Mouse (Mus musculus): Measurements from ENCODE around the gene Atp13a1. TPM values are rescaled to one million over a fixed set of nuclear protein-coding genes. Genes with fewer than 3 reads are reported as not detected.

Gene Atp13a1
- total RNA-seq (2021): 10 to 100 TPM; 39.9 to 44.5 TPM

DNA sequence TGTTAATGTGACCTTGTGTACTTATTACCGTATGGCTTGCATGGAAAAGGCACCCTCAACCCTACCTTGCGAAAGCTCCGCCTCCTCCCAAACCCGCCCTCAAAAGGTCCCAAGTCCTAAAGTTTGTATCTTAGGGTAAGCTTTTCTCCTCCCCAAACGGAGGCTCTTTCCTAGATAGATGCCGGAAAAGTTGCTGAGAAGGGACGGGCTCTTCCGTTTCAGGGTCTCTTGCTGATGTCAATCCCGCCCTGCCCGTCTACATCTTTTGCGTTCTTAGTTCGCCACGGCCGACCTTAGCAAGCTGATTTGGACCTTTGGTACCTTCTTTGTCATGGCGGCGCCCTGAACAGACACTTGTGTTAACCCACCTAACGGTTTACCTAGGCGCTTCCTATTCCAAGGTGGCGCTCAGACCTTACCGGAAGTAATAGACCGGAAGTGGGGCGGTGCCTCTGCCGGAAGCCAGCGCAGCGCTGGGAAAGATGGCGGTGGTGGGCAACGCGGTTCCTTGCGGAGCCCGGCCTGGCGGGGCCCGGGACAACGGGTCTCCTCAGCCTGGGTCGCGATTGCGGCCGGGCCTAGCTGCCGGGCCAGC is at the start of gene Atp13a1, which contains the start of gene Zfp866:
Gene Atp13a1 (plus strand): TSS at position 391 of the 595 bp plus-strand sequence.
Gene Zfp866 (minus strand): TSS at position 406 of the 595 bp plus-strand sequence.
- peak; percentile 79 to 80 for DNase-seq (ENCODE audit: extremely low spot score in 1 of 2, low spot score in 1 of 2)

GRCm38 (mm10) chr8:69741231-69741630 is 49.7 kb upstream of the Atp13a1 start:
- no peak for DNase-seq (ENCODE audit: extremely low spot score in 1 of 2, low spot score in 1 of 2)

- DNase-seq (ENCODE audit: extremely low spot score in 1 of 2, low spot score in 1 of 2): peak; percentile 89 to 95
Measured at GRCm38 (mm10) chr8:69749544-69750454, 41.2 kb upstream of the Atp13a1 start, which contains the start of gene Zfp963. Zfp963 (minus strand) TSS chr8:69749970.

DNA sequence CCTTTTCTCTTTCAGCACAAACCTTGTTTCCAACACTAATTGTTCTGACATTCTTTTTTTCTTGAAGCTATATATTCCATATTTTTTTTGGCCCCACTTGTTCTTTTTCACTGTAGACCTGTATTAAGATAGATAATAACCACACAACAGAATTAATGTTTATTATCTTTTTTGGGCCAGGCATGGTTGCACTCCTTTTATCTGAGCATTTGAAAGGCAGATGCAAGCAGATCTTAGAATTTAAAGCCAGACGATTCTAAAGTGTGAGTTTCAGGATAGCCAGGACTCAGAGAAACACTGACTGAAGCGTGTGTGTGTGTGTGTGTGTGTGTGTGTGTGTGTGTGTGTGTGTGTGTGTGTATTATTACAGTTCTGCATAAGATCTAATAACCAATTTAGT is 38.5 kb upstream of the Atp13a1 start:
- no peak for DNase-seq (ENCODE audit: extremely low spot score in 1 of 2, low spot score in 1 of 2)

DNA sequence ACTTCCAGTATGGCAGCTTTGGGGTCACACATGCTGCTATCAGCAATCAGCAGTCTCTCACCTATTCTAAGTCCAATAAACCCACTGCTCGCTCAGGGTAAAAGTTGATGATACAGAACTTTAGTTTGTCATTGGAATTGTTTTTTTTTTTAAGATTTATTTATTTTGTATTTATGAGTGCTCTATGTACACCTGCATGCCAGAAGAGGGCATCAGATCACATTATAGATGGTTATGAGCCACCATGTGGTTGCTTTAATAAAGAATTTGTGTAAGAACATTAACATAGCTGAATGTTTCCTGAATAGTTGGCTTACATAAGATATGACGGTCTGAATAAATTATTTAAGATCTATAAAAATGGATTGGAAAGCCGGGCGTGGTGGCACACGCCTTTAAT is 32.6 kb upstream of the Atp13a1 start:
- DNase-seq (ENCODE audit: extremely low spot score in 1 of 2, low spot score in 1 of 2): no peak

DNA sequence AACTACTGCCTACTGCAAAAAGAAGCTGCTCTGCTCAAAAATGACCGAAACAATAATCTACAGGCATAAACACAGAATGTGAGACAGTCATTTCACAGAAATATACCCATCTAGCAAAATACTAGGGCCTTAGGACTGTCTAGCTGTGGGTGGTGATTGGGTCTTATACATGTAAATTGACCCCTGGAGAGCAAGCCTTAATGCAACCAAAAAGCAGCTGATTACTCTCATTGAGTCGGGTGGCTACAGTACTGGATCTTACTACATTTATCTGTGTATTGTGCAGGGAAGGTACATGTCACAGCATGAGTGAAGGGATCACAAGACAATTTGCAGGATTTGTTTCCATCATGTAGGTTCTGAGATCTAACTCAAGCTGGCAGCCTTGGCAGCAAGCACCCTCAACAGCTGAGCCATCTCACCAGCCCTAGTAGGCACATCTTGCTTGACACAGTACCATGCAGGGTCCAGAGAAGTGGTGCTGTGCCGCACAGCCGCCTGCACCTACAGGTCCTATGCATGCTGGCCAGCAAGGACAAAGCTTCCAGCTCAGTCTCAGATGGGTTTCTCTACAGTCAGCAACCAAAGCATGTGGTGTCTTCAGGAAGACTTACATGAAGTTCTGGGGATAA is 29.0 kb upstream of the Atp13a1 start:
- no peak for DNase-seq (ENCODE audit: extremely low spot score in 1 of 2, low spot score in 1 of 2)

DNA sequence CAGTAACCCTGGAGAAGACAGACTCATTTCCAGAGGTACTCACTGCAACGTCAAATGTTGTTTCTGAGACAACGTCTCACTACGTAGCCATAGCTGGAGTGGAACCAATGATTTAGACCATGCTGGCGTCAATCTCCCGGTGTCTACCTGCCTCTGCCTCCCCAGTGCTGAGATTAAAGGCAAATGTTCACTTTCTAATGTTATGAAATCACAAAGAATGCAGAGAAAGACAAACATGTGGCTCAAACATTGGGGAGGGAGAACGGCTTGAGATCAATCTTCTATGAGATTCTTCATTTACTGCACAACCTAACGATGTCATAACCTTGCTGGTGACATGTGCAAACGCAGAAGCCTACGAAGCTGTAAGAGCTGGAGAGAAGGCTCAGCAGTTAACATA is 19.7 kb upstream of the Atp13a1 start:
- DNase-seq (ENCODE audit: extremely low spot score in 1 of 2, low spot score in 1 of 2): peak in 1 of 2 experiments; percentile 4

DNA sequence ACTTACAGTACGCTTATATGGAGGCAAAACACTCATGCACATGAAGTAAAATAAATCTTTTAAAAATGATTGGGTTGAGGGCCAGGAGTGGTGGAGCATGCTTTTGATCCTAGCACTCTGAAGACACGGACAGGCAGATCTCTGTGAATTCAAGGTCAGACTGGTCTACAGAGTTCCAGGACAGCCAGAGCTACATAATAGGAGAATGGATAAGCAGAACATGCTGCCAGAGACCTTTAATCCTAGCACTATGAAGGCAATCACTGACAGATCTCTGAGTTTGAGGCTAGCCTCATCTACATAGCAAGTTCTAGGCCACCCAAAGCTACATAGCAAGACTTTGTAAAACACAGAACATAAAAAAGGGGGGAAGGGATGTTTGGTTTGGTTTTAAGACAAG is 18.9 kb upstream of the Atp13a1 start:
- peak in 1 of 2 experiments; percentile 3 for DNase-seq (ENCODE audit: extremely low spot score in 1 of 2, low spot score in 1 of 2)

- peak; percentile 67 to 87 for DNase-seq (ENCODE audit: extremely low spot score in 1 of 2, low spot score in 1 of 2)
Measured at GRCm38 (mm10) chr8:69774503-69775148, 16.3 kb upstream of the Atp13a1 start, which contains the start of gene Gm20422. Gm20422 (minus strand) TSS chr8:69774886.

DNA sequence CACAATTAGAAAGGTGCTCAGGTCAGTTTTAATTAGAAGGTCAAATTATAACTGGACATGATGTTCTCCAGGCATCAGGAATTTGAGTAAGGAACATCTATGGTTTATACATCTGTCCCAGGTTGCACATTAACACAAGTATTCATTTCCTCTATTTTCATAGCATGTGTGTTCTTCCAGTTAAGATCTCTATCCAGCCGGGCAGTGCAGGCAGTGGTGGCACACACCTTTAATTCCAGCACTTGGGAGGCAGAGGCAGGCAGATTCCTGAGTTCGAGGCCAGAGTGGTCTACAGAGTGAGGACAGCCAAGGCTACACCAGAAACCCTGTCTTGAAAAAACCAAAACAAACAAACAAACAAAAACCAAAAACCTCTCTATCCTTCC is 15.8 kb upstream of the Atp13a1 start:
- DNase-seq (ENCODE audit: extremely low spot score in 1 of 2, low spot score in 1 of 2): no peak

DNA sequence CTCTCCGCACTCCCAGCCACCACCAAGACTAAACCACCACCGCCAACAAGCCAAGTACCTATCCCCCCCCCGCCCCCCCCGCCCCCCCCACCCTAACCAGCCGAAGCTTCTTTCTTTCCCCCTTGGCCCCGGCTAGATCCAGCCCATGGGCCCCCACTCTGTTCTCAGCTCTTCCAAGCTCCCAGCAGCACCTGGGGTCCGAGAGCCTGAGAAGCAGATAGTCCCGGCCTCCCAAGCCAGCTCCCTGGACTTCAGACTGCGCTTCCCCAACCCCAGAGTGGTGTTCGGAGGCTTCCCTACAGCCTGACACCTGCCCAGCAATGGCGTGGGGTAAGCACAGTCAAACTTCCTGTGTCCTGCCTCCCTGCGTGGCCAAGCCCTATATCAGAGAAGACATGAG is 13.9 kb upstream of the Atp13a1 start:
- peak in 1 of 2 experiments; percentile 3 for DNase-seq (ENCODE audit: extremely low spot score in 1 of 2, low spot score in 1 of 2)

DNA sequence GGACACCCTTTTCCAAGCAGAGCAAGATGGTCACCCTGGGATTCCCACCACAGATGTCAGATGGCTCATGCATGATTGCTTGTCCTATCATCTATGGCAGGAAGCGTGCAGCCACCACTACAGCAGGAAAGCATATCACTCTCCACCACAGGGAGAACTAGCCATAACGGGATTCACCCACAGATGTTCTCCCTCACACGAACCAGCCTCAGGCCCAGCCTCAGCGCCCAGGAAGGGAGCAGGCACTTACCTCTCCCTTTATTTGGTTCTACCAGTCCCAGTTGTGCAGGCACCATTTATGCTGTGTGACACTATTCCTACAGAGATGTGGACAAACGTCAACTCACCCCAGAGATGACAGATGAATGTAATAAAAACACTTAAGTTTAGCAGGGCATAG is 1.9 kb upstream of the Atp13a1 start:
- peak in 1 of 2 experiments; percentile 0 for DNase-seq (ENCODE audit: extremely low spot score in 1 of 2, low spot score in 1 of 2)

DNA sequence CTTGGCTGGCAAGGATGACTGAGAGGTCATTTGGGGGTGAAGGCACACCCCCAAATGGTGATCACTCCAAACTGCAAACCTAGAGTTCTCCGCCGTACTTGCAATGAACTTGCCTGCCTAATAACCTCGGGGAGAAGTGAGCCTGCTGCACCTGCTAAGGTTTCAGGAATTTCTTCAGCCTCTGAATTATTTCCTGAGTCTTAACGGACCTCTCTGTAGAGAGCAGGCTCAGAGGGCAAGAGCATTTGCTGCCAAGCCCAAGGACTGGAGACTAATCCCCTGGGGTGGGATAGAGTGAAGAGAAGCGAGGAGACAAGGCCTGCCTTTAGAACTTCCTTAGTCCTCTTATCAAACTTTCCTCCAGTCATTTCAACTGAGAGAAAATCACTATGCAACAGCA is 1.2 kb upstream of the Atp13a1 start:
- DNase-seq (ENCODE audit: extremely low spot score in 1 of 2, low spot score in 1 of 2): peak in 1 of 2 experiments; percentile 4

DNA sequence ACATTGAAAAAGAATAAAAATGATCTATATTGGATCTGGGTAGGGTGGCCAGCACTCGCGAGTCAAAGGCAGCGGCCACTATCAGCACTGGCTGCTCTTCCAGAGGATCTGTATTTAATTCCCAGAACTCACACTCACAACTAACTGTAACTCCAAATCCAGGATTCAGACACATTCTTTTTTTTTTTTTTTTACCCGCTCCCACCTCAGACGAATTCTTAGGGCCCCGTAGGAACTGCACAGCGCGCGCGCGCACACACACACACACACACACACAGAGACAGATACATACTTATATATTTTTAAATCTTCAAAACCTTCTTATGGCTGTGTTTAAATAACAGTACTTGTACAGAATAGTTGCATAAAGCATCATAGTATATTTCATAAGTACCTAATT is 599 bp upstream of the Atp13a1 start:
- DNase-seq (ENCODE audit: extremely low spot score in 1 of 2, low spot score in 1 of 2): peak in 1 of 2 experiments; percentile 3

- DNase-seq (ENCODE audit: extremely low spot score in 1 of 2, low spot score in 1 of 2): no peak
Measured at GRCm38 (mm10) chr8:69791415-69792068, 579 bp downstream of the Atp13a1 start.

DNA sequence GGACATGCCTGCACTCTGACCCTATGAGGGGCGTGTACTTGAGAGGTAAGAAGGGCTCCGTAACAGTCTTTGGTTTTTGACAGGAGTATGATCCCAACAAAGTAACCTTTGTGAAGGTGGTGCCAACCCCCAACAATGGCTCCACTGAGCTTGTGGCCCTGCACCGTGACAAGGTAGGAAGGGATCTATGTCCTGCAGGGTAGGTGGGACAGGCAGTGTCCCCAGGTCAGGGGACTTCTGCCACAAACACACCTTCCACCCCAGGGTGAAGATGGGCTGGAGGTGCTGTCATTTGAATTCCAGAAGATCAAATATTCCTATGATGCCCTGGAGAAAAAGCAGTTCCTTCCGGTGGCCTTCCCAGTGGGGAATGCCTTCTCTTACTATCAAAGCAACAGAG is 2.7 kb downstream of the Atp13a1 start:
- DNase-seq (ENCODE audit: extremely low spot score in 1 of 2, low spot score in 1 of 2): peak in 1 of 2 experiments; percentile 4

GRCm38 (mm10) chr8:69794096-69794495 is 3.1 kb downstream of the Atp13a1 start:
- DNase-seq (ENCODE audit: extremely low spot score in 1 of 2, low spot score in 1 of 2): peak in 1 of 2 experiments; percentile 3

DNA sequence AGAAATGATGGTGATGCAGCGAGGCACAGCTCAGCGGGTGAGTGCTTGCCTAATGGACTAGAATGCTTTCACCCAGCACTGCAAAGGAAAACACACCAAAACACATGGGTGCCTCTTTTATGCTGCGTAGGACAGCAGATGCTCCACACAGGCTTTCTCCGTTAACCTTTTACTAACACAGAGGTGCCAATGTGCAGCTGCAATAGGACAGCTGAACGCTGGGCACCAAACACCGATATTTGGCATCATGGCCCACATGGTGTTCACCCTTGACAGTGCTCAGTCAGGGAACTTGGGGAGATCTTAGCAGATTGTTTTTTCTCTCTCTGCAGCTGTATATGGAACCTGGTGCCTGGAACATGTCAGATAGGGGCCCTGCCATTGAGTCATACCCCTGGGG is 3.9 kb downstream of the Atp13a1 start:
- peak in 1 of 2 experiments; percentile 5 for DNase-seq (ENCODE audit: extremely low spot score in 1 of 2, low spot score in 1 of 2)

DNA sequence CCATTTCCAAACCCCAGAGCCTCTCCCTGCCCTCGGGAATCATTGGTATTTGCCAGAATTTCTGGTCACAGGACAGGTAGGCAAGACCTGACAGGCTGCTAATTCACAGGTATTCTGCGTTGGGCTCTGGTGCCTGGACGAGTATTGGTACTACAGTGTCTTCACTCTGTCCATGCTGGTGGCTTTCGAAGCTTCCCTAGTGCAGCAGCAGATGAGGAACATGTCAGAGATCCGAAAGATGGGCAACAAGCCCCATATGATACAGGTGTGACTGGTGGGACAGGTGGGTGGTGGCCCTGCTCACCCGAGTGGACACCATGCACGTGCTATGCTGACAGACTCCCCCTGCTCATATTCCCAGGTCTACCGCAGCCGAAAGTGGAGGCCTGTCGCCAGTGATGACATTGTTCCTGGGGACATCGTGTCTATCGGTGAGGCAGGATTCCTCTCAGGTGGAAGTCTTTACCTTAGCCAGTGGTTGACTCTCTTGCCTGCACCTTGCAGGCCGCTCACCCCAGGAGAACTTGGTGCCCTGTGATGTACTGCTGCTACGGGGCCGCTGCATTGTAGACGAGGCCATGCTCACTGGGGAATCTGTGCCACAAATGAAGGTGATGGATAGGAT is 5.9 kb downstream of the Atp13a1 start:
- peak in 1 of 2 experiments; percentile 4 for DNase-seq (ENCODE audit: extremely low spot score in 1 of 2, low spot score in 1 of 2)

All from layer of hippocampus, postnatal 25 days (tissue).